7 mouse cellular contexts compared by ENCODE assay signal in the genomic region with DNA sequence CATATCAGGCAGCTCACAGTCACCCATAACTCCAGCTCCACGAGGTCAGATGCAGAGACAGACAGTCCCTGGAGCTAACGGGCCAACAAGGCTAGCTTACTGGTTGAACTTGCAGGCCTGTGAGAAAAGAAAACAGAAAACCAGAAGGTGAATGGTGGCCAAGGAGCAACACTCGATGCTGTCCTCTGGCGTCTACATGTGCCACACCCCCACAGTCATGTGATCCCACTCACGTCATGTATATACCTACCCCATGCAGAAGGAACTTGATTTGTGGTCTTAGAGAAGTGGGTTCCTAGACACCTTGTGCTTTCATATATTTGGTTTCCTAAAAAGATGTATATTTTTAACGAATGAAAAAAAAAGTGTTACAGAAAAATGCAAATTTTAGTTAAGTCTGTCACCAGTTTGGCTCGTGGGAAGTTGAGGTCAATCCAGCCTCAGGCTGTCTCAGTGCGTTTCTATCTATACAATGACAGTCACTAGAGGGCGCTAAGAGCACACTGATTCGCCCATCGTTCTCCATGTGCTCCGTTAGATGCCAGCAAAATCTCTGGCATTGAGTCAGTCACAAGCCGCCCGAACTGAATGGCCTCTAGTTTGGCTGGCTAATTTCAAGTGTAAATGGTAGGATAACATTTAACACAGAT. TPM values are rescaled to one million over a fixed set of nuclear protein-coding genes. Genes with fewer than 3 reads are reported as not detected.
DNase-seq lines count a peak whose midpoint lies in the region; ATAC-seq lines count a peak whose summit lies in the region.

No protein-coding gene starts in this region.

- H3K9me3 ChIP-seq in hindbrain, embryonic 14.5 days (ENCODE audit: control insufficient read depth, low read length): no peaks in the 10 kb centered on the region

- no peaks in the 10 kb centered on the region for H3K36me3 ChIP-seq in hindbrain, embryonic 14.5 days (replicated peaks; ENCODE audit: control insufficient read depth, insufficient read depth)

- H3K4me3 ChIP-seq in hindbrain, embryonic 14.5 days (replicated peaks; ENCODE audit: low read length): no peak overlapping the region

- H3K27me3 ChIP-seq in hindbrain, embryonic 14.5 days (ENCODE audit: control insufficient read depth, insufficient read depth, low read length): peaks cover 19% of the 10 kb centered on the region; the same call in 1 of the 2 replicates

- DNase-seq in ZHBTc4 (ENCODE audit: low read depth, low spot score): peak; percentile 90
- DNase-seq in cerebellum, postnatal 10 days: peak; percentile 92 to 96
- DNase-seq in frontal cortex, postnatal 25 days (ENCODE audit: low spot score in 2 of 2): peak; percentile 38 to 68
- DNase-seq in hindbrain, embryonic 14.5 days (ENCODE audit: low spot score): peak; percentile 98
- peak; percentile 66 to 71 for DNase-seq in layer of hippocampus, postnatal 36 days
- DNase-seq in lung, postnatal 25 days (ENCODE audit: low spot score): peak; percentile 83
- DNase-seq in retina, postnatal 1 day: peak; percentile 91

- no peak overlapping the region for H3K9ac ChIP-seq in hindbrain, embryonic 14.5 days

- 14% methylated on average over 14 of the region's 14 CpGs for WGBS in hindbrain, embryonic 14.5 days

- ATAC-seq in hindbrain, embryonic 14.5 days (ENCODE audit: low FRiP score): peak; percentile 89

- peaks cover 5% of the 10 kb centered on the region; the same call in 1 of the 2 replicates for H3K4me1 ChIP-seq in hindbrain, embryonic 14.5 days (replicated peaks; ENCODE audit: control insufficient read depth, insufficient read depth, low read length)

- no peak overlapping the region for H3K27ac ChIP-seq in hindbrain, embryonic 14.5 days

- H3K4me2 ChIP-seq in hindbrain, embryonic 14.5 days (replicated peaks): peak overlapping the region; percentile 29

RNA-seq across cellular contexts. Expression of a gene that starts 4.0 kb away (rescaled TPM):
- 40.3 and 44.9 TPM in 2 replicates for polyA plus RNA-seq in hindbrain, embryonic 14.5 days (2014; fragmentation: Nextera tagmentation; extraction: Ambion mirVana)
- total RNA-seq in layer of hippocampus, postnatal 36 days (2021): 100 to 1,000 TPM; 200 to 204 TPM

RNA-seq across cellular contexts. Expression of a gene that starts 50.9 kb away (rescaled TPM):
- polyA plus RNA-seq in hindbrain, embryonic 14.5 days (2014; fragmentation: Nextera tagmentation; extraction: Ambion mirVana): 34.4 and 36.5 TPM in 2 replicates
- 10 to 100 TPM; 74.5 to 74.6 TPM for total RNA-seq in layer of hippocampus, postnatal 36 days (2021)
